Mouse (Mus musculus) A20 (cell line): ENCODE results near the gene Cphx3.
"Not testable (repeated sequence)": the region's sequence is repeated elsewhere in the genome, so short reads cannot be mapped to it uniquely, and the experiment has no call there.

ENCODE experiments used
- DNase-seq: peaks from one replicate; pipeline ENCODE4 v3.0.0-alpha.2; 2011; ENCODE audit warnings: low read depth, low spot score

Cphx3 gene

DNA sequence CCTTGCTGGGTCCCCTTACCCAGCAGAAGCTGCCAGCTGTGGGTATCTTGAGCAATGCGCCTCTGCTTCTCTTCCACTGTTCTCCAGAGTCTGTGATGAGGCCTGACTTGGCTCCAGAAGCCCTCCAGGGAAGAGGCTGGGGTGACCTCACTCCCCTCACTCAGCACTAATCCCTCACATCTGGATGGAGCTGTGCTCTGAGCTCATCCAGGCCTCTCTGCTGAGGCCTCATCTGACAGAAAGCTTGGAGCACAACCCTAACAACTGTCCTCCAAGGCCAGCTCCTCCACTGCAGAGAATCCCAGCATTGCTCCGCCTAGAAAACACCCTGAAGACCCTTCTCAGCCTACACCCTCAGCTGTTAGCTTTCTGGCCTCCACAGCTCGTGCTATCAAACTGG lies 91.9 kb downstream of the Cphx3 start:
- not testable (repeated sequence) for DNase-seq

DNA sequence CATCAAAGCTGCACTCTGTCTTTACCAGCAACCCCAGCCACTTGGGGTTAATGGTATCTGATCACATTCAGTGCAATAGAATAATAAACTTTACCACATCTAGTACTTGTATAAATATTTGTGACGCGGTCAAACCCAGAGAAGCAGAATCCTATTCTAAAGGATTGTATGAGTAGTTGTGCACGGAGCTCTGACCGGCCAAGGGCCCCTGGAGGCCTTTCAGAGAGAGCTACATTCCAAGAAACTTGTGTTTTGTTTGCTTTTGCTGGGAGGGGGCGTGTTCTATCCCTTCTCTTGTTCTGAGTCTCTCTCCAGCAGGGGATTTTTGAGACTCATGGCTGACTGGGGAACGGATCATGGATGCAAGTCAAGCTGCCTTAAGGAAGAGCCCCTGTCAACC lies 92.9 kb downstream of the Cphx3 start:
- DNase-seq, result not testable (repeated sequence)

DNA sequence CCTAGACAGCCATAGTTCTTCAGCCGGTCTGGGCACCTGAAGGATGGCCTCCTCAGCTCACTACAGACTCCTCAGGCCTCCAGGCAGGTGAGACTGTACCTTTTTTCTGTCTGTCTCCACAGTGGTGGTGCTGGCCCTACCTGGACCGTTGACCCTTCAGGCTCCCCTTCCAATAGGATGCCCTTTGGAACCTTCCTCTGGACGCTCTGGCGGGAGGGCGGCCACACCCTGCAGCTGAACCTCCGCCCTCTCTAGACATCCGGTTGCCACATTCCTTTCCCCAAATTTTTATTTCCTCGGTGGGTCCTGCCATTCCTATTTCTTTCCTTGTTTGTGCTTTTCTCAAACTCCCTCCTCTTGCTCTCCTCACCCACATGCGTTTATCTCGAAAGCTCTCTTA lies 99.6 kb downstream of the Cphx3 start:
- not testable (repeated sequence) for DNase-seq

DNA sequence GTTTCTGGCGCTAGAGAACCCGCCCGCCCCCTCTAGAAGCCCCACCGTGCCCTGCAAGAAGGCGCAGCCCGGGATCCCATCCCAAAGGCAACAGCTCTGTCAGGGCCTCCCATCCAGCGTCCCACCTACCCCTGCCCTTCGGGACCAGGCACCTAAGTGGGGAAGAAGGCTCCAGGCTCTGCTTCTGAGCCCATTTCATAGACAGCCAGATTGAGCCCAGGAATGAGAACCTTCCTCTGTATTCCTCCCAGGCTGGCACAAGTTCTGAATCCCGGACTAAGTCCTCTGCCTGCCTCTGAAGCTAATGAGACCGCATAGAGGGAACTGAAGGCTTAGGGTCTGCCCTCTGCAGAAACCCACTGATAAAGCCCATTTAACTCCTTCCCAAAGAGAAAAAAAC lies 100.3 kb downstream of the Cphx3 start, which contains the start of gene Plac9b:
Plac9b (minus strand) TSS at position 101 of the 400 bp plus-strand sequence.
- not testable (repeated sequence) for DNase-seq

DNA sequence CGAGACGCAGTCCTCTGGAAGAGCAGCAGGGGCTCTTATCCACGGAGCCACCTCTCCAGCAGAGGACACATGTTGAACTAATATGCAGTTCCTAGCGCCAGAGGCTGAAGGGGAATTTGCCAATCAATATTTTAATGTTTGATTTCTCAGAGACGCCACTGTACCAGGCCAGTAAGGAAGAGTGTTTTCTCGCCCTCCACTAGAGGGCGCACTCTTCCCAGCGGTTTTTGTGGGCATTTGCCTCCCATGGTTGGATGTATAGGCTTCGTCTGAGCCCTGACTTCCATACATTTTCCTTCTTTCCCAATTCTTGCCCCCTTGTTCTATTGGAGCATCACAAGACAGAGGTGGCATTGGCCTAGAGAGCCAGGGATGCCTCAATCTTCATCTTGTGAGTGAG lies 104.5 kb downstream of the Cphx3 start:
- not testable (repeated sequence) for DNase-seq

DNA sequence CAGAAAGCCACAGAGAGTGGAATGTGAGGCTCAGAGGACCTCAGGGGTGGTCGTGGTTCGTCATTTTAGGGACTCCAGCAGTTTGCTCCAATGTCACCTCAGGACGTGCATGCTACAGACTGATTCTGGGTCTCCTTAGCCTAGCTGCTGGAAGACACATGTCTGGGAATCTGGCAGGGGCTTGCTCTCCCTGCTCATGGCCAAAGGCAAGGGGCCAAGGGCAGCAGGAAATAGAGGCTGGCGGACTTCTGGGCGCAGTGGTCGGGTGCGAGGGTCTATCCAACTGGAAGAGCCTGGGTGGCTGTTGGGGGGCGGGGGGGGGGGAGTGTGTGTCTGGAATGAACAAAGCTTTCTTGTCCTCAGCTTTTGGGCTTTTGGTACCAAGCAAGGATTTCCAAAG lies 106.3 kb downstream of the Cphx3 start:
- not testable (repeated sequence) for DNase-seq

DNA sequence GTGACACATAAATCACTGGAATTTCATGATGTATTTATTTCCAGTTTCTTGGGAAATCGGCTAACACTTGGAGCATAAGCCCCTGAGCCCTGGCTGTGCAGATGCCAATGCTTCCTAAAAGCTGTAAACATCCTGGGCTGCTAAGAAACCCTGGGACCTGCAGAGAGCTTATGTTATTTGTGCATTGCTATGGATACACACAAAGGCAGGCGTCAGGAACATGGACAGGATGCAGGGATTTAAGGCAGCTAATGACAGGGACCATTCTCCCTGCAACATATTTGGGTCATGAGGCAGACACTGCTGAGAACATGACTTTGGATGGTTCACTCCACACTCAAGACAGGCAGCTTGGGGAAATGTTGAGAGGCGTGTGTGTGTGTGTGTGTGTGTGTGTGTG lies 115.8 kb downstream of the Cphx3 start:
- DNase-seq, result not testable (repeated sequence)

DNA sequence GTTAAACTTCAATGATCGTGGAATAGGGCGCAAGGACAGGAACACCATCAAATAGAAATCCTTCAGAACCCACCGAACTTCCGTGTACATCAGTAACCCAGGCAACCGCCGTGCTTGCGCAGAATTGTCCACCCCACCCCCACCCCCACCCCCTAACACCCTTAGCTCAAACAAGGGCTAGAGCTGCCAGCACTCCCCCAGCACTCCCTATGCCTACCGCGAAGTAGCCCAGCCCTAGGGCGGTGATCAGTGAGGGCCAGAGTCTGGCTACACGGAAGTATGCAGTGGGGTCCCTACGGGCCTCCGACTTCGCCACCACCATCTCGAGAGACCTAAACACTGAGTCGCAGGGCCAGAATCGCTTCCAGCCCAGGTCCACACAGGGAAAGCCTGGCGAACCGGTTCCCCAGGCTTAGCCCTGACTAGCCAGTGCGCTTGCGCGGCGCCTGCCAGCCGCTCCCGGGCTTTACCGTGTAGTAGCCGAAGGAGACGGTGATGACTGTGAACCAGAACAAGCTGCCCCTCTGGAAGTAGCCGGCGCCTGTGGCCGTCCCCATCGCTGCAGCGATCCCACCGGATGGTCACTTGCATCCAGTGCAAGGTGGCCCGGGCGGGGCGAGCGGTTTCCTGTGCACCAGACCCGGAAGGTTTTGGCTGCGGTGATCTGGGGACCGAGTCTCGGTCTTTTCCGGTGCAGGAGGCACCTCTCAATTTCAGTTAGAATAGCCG lies 124.3 kb downstream of the Cphx3 start:
- not testable (repeated sequence) for DNase-seq

DNA sequence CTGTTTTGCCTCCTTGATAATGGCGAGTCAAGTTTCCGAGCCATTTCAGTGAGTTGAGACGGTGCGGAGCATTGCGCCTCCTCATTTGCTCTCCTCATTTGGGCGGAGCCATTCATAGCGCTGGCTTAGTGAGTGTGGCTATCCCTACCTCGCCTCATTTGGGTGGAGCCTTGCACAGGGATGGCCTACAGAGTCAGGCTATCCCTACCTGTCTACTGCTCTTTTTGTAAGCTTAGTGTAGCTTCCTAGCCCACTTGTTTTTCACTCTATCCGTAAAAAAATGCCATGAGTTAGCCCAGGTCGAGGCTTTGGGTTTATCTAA lies 124.8 kb downstream of the Cphx3 start, which contains the start of gene Tmem254b:
Tmem254b (minus strand) TSS at position 116 of the 322 bp plus-strand sequence.
- DNase-seq, result not testable (repeated sequence)

DNA sequence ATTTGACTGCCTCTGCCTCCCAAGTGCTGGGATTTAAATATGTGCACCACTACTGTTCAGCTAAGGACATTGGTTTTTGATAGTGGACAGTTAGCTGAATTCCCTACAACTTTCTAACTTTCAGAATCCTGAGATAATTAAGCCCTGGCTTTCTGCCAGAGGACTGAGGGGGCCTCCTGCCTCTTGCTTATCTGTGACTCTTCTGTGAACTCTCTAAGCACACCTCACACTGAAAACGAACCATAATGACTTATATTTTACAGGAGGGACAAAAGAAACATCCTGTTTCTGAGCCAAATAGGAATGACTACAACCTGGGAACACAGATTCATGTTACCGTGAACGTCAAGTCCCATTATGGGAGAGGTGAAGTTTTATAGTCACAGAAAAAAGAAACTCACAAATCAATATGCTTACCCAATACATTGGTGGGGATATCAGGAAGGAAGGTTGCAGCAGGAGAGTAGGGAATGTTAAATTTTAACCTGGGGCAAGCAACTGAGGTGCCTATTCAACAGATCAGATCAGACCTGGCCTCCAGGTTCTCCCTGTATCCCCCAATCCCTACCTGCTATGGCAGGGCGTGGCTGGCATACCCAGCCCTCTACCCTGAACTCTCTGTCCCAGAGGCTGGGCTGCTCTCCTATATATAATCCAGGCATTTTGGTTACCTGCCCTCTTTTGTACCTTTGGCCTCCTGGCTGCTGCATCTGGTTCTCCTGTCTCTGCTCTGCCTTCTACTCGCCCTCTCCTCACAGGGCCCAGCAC lies 134.3 kb downstream of the Cphx3 start:
- DNase-seq, result not testable (repeated sequence)

DNA sequence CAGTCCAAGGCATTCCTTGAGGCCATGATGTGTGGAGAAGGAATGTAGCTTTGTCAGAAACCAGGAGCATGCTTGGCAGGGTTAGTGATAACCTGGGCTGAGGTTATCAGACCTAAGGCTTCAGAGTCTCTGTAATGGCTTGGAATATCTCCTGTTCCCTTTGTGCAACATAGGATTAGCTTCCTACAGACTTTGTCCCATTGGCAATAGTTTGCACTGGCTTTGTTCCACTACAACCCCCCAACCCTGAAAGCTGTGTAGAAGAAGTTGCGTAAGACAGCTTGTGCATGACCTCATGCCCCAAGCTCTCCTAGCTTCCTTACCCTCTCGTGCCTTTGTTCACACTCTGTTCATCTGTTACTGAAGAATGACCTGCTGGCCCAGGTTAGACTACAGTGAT lies 155.1 kb downstream of the Cphx3 start:
- not testable (repeated sequence) for DNase-seq

DNA sequence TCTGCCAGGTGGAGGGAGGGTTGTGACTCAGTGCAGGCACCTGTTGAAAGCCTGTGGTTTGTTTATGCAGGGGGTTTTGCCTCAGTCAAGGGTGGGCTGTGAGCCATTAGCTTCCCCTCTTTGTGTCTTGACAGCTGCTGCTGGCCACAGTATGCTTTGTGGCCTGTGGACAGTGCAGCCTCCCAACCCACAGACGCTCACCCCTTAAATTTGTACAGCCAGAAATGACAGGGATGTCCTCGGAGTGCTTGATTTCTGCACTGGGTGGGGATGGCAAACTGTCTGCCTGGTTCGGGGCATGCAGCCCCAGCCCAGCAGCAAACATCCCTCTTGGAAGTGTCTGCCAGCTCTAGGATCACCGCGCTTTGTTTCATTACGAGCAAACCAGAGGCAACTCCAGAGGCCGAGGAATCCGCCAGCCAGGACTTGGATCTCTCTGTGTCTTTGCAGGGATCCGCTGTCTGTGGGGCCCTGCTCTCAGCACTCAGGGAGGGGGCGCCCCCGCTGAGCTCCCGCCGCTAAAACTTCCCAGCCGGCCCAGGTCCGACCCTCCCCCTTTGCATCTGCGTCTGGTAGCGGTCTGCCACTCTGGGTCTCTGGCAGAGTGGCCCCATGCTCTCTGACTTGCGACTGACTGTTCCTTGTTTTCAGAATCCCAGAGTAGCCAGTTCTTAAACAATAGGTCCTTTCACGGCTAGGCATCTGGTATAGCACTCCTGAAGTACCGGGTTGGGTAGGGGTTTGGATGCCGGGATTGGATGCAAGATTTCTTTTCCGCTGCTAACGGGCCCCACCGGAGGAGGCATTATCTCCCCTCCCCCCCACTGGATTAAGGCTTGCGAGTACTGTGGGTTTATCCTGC lies 175.9 kb downstream of the Cphx3 start, which contains the start of gene Duxbl3:
Duxbl3 (plus strand) TSS at position 207 of the 862 bp plus-strand sequence.
- not testable (repeated sequence) for DNase-seq

DNA sequence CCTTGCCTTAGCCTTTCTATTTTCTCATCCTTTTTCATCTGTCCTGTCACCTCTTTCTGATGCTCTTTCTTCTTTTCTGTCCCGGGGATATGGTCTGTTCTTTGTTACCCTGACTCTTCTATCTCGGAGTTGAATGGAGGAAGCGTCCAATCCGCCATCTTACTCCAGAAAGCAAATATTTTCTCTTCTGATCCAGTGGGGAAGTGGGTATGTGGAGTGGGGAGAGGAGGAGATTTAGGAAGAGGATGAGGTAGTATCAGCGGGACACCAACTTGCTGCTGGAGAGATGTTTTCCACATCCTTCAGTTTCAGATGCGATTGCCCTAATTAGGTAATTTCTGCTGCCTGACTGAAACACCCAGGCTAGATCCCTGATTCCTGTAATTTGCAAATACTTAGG lies 176.6 kb downstream of the Cphx3 start:
- DNase-seq, result not testable (repeated sequence)
